Mouse (Mus musculus) urinary bladder, postnatal 10 days (tissue): Measurements from ENCODE around the gene Hoxa6.

Experiments
- DNase-seq: peaks from one replicate; pipeline ENCODE4 v3.0.0; 2022; ENCODE audit warnings: low spot score

The Hoxa6 gene

GRCm38 (mm10) chr6:52162611-52163365 lies 45.7 kb downstream of the Hoxa6 start:
- DNase-seq, result no peak

- no peak for DNase-seq
Measured at GRCm38 (mm10) chr6:52162093-52162380, 46.5 kb downstream of the Hoxa6 start.

GRCm38 (mm10) chr6:52161336-52162092 lies 47.0 kb downstream of the Hoxa6 start:
- no peak for DNase-seq

GRCm38 (mm10) chr6:52160511-52161335 lies 47.8 kb downstream of the Hoxa6 start:
- no peak for DNase-seq

- DNase-seq, result no peak
Measured at GRCm38 (mm10) chr6:52159979-52160378, 48.5 kb downstream of the Hoxa6 start.

GRCm38 (mm10) chr6:52159164-52159761 lies 49.3 kb downstream of the Hoxa6 start:
- no peak for DNase-seq

- DNase-seq, result no peak
Measured at GRCm38 (mm10) chr6:52158276-52159051, 50.1 kb downstream of the Hoxa6 start, which contains the start of gene Hoxa1. TSS of gene Hoxa1 (minus strand) at chr6:52158317.

- DNase-seq, result no peak
Measured at GRCm38 (mm10) chr6:52157466-52158275, 50.9 kb downstream of the Hoxa6 start.

- no peak for DNase-seq
Measured at GRCm38 (mm10) chr6:52156551-52157200, 51.8 kb downstream of the Hoxa6 start.
